In genomic region chr2:42370180-42371101, GRCm38 (mm10) we compare ENCODE assay signal across 17 mouse cellular contexts.
"Had no signal": no experiment of that assay in that cellular context is flagged by ENCODE, and none has a peak within 500 bp of the region (broad histone marks: within the 10 kb centered on the region; RNA-seq: fewer than 3 reads in every experiment).

No protein-coding gene starts in this region.

- H3K27me3 ChIP-seq: lung, embryonic 15.5 days; megakaryocyte, embryonic 14.5 days; midbrain, embryonic 13.5 days; midbrain, embryonic 15.5 days; stomach, embryonic 15.5 days had no signal

- H3K36me3 ChIP-seq: lung, embryonic 15.5 days; midbrain, embryonic 13.5 days; midbrain, embryonic 15.5 days; stomach, embryonic 15.5 days had no signal

- H3K4me2 ChIP-seq: lung, embryonic 15.5 days; midbrain, embryonic 11.5 days; midbrain, embryonic 13.5 days; midbrain, embryonic 15.5 days; stomach, embryonic 15.5 days had no signal

- H3K9me3 ChIP-seq: lung, embryonic 15.5 days; megakaryocyte, embryonic 14.5 days; midbrain, embryonic 13.5 days; midbrain, embryonic 15.5 days; stomach, embryonic 15.5 days had no signal

- DNase-seq: liver, postnatal 0 days; lung, adult 2 months; lung, postnatal 14 days; lung, postnatal 36 days; right cerebral cortex, postnatal 14 days; thymus, adult 2 months; thymus, postnatal 25 days; thymus, postnatal 4 days had no signal

- H3K27ac ChIP-seq: lung, embryonic 15.5 days; macrophage; midbrain, embryonic 13.5 days; midbrain, embryonic 15.5 days; stomach, embryonic 15.5 days; stomach, postnatal 0 days had no signal

- H3K9ac ChIP-seq: liver, postnatal 0 days; lung, embryonic 15.5 days; midbrain, embryonic 13.5 days; midbrain, embryonic 15.5 days; stomach, embryonic 15.5 days had no signal

- H3K4me1 ChIP-seq: lung, embryonic 15.5 days; megakaryocyte, embryonic 14.5 days; midbrain, embryonic 13.5 days; stomach, embryonic 15.5 days had no signal

- H3K4me3 ChIP-seq: lung, embryonic 15.5 days; megakaryocyte, embryonic 14.5 days; midbrain, embryonic 13.5 days; midbrain, embryonic 15.5 days; stomach, embryonic 15.5 days had no signal

- ATAC-seq: liver, postnatal 0 days; lung, postnatal 0 days; midbrain, embryonic 13.5 days; midbrain, embryonic 15.5 days had no signal
